Mouse (Mus musculus) 3T3-L1 (cell line): Measurements from ENCODE around the gene Cela3a.
"Not testable (repeated sequence)": the region's sequence is repeated elsewhere in the genome, so short reads cannot be mapped to it uniquely, and the experiment has no call there.

Experiments used
- DNase-seq: peaks from one replicate; pipeline ENCODE4 v3.0.0-alpha.2; 2015; ENCODE audit warnings: low read depth, low spot score

Cela3a gene

DNA sequence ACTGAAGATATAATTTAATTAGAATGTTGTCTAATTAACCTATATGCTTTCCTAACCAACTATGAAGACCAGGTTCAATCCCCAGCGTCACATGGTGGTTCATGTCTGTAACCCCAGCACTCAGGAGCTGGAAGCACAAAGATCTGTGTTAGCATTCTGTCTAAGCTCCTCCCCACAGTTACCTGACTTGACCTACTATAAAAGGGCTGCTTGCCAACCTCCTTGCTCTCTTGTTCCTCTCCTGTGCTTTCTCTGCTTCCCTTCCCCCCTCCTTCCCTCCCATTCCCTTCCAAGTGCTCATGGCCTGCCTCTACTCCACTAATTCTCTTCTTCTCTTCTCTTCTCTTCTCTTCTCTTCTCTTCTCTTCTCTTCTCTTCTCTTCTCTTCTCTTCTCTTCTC is 5.3 kb upstream of the Cela3a start:
- no peak for DNase-seq

DNA sequence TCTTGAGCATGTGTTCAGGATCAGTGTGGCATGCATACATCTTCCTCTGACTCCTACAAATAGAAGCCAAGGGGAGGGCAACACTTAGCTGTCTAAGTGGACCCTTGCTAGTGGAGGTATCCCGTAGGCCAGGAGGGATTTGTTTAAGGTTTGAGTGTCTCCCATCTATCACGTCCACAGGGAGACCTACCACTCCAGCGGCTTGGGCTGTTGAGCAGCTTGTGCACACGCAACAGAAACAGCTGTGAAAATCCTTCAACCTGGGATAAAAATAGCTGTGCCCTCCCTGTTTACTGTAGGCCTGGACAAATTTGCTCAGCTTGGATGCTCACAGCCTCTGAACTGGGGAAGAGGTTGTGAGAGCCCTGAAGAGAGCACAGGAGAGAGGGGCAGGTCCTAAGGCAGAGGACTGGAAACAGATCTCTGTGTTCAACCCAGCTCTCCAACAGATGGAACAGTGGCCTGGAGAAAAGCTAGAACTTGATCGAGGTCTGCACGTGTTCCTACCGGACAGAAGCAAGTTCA is 2.7 kb upstream of the Cela3a start:
- not testable (repeated sequence) for DNase-seq

DNA sequence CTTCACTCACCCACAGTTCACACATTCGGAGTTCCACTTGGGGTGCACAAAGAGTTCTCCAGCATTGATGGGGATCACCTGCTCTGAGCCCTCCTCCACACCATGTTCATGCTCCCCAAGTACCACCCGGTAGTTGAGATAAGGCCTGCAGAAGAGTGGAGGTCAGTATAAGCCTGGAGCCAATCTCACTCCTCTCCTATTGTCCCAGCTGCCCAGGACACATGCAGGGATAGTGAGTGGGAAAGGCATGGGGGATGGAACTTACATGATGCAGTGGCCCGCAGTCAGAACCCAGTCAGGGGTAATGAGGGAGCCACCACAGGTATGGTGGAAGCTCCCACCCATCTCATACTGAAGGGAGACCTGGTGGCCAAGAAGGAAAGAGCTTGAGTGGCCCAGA is 4.0 kb downstream of the Cela3a start:
- no peak for DNase-seq

DNA sequence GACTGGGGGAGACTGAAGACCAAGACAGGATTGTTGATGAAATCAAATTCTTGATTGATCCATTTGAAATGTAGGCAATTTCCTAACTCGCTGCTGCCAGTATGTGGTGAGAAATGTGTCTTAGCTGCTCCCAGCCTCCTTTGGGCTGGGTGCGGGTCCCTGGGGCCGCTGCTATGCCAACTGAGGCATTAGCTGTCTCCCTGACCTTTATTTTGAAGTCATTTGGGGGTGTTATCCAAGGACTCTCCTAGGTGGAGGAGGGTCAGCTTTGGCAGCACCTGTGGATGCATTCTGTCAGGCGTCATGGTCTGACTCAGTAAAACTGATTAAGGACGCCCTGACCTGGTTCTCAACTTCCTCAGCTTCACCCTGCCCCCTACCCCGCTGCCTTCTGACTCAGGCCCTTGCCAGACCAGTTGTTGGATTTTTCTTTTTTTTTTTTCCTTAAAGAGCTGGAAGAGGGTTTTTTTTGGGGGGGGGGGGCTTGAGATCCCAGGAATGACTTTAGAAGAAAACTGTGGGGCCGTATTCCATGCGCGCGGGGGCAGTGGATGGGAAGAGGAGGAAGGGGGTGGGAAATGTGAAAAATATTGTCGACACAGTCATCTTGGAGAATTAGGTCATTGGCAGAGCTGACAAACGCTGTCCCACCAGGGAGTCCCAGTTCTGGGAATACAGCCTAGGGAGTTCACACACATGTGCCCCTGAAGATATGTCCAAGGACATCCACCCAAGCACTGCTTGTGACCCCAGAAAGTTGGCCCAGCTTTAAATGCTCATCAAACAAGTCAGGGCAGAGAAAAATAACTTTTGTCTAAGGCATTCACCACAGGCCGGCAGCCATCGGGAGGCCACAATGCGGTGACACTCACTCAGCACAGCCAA is 12.7 kb downstream of the Cela3a start:
- peak; percentile 68 for DNase-seq

DNA sequence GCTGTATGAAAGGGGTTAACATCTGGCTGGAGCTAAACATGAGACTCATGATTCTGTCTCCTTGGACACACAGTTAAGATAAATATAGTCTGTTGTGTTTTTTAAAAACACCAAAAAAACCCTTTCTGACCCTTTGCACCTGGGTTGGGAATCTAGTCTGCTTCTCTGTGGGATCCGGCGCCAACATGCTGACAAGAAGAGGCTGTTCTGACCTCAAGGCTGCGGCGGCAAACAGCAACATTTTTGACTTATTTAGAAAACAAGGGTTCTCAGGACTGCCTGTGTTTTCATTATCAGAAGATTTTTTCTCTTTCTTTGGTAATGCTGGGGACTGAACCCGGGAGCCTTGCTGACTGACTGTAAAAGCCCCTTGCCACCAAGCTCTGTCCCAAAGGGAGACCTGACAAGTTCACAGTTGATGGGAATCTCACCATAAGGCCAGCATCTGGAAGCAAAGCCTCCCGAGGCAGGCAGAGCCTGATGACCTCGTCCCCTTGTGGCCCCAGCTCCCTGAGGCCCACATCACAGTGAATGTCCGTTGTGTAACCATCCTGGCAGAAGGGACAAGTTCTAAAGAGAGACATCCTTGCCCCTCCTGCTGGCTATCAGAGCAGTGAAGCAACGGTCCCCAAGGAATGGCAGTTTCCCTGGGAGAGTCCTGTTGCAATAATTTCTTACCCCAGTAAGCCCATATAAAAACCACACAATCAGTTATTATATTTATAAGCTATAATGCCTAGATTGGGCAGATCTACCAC is 16.0 kb downstream of the Cela3a start:
- peak; percentile 50 for DNase-seq

DNA sequence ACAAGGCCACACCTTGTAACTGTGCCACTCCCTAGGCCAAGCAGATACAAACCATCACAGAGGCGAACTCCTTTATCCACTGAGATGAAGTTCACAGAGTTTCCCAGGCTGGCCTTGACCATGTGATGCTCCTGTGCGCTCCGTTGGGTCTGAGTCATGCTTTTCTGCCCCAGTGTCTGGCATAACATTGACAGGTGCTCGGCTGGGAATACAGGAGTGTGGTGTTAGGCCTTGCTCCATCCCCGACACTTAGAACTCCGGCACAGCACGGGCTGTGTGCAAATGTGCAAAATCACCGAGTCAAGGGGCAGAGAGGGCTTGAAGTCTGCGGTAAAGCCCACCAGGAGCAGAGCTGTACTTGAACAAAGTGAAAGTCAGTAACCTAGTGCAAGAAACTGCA is 16.7 kb downstream of the Cela3a start:
- no peak for DNase-seq

DNA sequence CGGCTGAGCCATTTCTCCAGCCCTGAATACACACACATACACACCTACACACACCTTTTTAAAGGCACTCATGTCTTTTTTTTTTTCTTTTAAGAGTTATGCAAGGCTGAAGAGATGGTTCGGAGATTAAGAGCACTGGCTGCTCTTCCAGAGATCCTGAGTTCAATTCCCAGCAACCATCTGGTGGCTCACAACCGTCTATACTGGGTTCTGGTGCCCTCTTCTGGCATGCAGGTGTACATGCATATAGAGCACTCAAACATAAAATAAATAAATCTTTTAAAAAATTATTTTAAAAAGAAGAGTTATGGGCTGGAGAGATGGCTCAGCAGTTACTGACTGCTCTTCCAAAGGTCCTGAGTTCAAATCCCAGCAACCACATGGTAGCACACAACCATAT is 18.3 kb downstream of the Cela3a start:
- no peak for DNase-seq

DNA sequence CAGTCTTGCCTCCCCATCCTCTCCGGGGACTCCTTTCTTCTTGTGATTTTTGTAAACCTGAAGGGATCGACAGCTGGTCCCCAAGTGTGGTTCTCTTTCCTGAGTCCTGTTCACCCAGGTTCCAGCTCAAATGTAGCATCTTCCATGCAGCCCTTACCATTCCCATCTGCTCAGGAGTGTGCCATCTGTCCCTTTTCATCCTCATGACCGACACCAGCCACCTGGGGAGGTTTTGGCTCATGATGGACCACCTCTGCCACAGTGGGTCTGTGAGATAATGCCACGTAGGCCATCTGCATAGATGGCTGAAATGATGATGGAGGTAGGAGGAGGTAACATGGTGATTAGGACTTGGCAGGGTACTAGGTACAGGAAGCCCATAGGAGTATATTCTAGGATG is 19.4 kb downstream of the Cela3a start:
- no peak for DNase-seq

DNA sequence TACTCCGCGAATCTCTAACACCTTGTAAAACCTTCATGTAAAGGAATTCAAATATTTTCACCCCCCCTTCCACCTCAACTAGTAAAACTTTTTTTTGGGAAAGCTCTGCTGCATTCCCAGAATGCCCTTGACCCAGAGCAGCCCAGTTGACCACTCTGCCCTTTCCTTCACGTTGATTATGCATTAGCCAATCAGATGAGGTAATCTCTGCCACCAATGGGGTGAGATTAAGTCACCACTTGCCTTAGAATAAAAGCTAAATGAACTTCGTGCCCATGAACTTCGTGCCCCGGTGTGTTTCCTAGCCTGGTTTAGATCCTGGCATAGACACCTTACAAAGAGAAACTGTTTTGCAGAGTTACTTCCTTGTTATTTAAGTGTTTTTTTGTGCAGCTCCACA is 20.6 kb downstream of the Cela3a start:
- DNase-seq, result peak; percentile 61

DNA sequence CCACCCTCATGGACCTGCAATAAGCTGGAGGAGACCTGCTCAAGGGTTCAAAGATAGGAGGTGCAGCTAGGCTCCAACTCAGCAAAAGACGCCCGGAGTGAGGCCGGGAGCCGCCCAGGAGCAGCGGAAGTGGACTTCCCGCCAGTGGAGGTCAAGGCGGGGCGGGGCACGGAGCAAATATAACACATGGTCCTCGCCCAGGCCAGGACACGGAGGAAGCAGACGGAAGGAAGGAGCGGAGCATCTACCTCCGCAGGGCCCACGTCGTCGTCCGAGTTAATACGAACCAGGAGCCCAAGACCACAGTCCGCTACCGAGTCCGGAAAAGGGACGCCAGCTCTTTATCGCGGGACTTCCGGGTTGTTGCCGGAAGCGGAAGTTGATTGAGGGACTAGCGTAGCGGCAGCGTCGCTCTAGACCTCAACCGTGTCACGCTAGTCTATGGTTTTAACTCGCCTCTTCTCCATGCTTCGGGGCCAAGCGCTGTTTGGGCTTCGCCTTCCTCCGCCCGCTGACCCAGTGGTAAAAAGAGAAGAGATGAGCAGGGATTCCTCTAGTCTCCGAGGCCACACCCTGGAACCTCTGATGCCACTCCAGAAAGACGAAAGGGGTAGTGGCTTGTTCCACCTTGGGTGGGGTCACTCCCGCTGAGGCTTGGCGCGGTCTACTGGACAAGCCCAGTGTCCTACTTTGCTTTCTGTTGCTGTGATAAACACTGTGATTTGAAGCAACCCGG is 21.4 kb downstream of the Cela3a start:
- DNase-seq, result peak; percentile 97

DNA sequence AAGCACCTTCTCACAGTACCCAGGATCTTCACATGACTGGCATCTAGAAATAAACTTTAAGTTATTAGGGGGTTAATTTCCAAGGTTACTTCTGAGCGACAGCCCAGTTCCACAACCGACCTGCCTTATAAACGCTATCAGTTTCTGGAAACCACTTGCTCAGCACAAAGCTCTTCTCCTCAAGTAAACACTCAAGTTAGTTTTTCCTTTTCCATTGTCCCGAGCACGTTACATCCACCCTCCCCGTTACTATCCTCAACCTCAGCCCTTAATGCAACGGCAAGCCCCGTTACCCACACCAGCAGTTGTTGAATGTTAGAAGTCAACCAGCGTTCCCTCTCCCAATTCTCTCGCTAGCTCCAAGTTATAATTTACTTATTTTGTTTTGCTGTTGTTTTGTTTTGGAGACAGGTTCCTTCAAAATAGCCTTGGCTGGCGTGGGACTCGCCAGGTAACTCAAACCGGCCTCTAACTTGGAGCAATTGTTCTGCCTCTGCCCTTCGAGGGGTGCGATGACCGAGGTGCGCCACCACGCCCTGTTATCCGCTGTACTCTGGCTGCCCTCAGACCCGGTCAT is 22.0 kb downstream of the Cela3a start:
- peak; percentile 47 for DNase-seq

DNA sequence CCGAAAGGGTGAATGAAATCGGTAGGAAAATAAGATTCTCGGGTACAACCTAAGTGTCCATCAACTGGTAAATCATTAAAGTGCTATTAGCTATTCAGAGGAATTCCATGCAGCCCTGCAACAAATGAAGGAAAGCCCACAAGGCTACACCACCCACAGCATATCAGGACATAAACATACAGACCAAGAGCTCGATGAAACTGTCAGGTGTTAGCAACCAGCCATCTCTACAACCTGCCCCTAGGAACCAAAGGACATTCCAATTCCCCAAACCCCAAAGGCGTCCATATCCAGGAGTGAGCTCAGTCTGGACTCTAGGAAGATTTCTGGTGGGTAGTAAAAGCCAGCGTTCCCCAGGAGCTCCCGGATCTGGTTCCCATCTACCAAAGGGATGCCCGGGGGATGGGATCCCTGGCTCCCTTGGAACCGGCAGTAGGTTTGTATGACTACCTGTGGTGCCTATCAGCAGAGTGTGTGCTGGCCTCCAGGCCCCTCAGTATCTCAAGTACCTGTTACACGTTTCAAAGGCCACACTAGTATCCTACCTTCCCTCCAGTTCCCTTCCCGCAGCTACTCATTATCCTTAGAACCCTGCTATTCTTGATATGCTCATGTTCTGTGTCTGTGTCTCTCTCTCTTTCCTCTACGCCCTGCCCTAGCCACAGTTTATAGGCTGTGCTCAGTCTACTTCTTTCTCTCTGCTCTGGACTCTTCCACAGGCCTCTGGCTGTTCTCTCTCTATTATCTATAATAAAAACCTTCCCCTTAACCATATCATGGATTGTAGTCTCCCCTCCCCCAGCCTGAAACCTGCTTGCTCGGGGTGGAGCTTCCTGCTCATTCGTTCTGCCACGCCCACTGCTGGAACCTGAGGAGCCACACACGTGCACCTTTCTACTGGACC is 28.6 kb downstream of the Cela3a start:
- DNase-seq, result no peak

DNA sequence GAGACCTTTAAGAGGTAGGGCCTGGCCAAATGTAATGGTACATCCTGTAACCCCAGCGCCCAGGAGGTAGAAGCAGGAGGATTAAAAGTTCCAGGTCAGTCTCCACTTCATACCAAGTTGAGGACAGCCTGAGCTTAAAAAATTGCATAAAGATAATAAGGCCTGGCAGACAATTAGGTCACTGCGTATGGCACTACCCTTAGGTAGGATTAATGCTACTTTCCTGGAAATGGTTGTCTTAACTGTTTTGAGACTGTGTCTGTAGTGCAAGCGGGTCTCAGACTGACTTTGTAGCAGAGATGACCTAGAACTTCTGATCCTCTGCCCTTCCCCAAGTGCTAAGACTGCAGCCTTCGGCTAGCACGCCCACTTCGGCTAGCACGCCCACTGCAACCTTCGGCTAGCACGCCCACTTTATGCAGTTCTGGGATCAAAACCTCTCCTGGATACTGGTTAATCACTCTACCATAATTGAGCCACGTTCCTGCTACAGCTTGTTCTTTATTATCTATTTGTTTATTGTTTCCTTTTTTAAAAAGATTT is 29.8 kb downstream of the Cela3a start:
- no peak for DNase-seq

DNA sequence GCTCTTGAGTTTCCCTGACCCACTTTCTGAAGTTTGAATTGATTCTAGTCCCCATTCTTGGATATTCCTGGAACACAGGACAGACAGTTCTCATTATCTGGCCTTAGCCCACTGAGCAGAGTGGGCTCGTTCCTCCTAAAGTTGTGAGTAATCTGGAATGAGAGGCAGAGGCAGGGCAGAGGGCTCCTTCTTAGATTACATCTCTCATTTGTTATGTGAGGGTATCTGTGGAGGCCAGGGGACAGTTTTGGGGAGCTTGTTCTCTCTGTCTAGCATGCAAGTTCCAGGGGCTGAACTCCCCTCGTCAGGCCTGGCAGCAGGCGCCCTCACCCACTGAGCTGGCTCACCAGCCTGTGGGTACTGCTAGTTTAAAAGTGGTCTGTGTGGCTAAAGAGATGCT is 30.5 kb downstream of the Cela3a start:
- no peak for DNase-seq

DNA sequence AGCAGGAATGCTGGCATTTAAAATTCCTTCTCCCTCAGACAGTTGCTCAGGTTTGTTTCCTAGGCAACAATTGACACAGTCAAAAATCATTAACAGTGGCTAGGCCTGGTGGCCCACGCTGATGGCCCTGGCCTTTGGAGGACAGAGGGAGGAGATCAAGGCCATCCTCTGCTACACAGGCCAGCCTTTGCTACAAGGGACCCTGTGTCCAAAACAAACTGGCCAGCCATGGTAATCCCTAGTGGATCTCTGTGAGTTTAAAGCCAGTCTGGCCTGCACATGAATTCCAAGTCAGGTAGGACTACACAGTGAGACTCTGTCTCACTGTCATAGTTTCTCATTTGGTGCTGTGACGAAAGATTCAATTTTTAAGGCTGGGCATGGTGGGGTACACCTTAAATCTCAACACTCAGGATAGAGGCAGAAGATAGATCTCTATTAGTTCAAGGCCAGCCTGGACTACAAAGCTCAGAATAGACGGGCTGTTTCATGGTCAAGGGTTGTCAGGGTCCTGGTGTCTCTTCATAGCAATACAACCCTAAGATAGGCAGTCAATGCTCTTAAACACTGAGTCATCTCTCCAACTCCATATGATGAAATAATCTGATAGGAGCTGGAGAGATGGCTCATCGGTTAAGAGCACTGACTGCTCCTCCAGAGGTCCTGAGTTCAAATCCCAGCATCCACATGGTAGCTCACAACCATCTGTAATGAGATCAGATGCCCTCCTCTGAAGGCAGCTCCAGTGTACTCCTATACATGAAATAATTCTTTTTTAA is 31.9 kb downstream of the Cela3a start:
- DNase-seq, result no peak

DNA sequence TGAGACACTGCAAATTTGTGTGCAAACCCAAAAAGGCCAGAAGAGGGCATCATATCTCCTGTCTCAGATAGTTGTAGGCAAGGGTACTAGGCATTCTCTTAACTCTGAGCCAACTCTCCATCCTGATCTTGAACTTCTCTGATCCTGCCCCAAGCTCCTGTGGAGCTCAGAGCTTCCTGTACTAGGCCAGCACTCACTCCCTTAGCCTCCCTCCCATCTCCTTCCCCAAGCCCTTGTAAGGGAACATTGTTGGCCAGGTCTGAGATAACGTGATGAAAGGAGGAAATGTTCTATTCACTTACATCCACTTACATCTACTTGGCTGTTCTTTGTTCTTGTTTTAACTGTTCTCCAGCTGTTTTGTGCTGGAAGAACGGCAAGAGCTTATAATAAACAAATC is 32.8 kb downstream of the Cela3a start:
- DNase-seq, result no peak

DNA sequence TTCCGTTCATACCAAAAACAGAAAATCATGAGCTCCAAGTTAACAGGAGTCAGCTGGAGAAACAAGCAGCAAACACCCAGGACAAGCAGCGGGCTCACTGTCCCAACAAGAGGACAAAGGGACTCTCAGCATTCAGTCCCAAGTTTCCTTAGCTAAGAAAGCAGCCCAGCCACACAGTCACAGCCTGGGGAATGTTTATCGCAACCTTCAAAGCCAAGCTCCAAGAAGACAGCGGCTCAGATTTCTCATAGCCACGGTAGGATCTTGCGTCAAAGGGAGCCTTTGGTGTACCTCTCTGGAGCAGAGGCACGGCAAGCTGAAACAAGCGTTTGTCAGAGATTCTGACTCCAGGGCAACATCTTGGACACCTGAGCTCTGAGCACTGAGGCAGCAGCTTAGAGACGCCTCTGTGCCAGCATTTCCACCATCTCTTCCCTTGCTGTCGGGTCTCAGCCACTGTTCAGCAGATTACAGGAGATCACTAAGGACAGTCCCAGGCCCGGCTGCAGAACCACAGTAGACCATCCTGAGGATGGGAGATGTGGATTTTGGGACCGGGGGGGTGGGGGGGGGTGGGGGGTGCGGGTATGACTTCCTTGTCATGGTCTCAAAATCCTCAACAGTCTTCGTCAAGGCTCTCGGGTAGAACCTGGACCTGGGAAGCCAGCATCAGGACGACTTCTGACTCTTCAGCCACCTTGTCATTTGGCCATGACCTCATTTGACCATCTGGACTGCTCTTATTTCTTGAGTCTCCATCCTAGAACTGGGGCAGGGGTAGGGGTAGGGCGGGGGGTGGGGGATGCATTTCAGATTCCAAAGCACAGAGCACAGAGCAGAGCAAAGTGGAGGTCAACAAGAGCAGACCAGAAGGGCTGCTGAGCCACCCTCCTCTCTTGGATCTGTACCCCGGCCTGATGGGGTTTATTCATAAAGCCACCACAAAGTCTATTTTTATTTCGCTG is 34.0 kb downstream of the Cela3a start:
- DNase-seq, result no peak

DNA sequence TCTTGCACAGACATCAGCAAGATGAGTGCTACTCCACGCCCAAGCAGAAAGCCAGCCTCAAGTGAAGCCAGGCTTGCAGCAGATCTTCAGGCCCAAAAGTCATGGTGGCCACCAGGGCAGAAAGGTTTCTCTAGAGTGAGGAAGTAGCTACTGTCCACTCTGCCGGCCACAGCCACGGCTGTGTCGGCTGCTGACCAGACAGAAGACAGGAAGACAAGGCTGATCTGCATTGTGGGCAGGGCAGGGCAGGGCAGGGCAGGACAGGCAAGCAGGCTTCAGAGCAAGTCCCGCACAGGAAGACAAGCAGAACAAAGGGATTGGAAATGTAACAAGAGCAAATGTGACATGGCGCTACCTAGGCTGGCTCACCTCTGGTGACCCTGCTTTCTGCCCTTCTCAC is 35.9 kb downstream of the Cela3a start:
- DNase-seq, result no peak
